Mouse (Mus musculus) thymus, adult 18-20 months (tissue): Measurements from ENCODE around the gene Panx2.

ENCODE experiments used
- DNase-seq, 2 experiments: peaks; one replicate each; pipeline ENCODE4 v3.0.0; 2022; ENCODE audit warnings: mixed read lengths in 2 of 2

Panx2 gene

GRCm38 (mm10) chr15:89059161-89059931 lies at the start of gene Panx2:
TSS of gene Panx2 (plus strand) at chr15:89059734.
- no peak for DNase-seq

GRCm38 (mm10) chr15:89016722-89017121 lies 42.8 kb upstream of the Panx2 start:
- no peak for DNase-seq

- no peak for DNase-seq
Measured at GRCm38 (mm10) chr15:89020085-89020484, 39.4 kb upstream of the Panx2 start.

- no peak for DNase-seq
Measured at GRCm38 (mm10) chr15:89020492-89020891, 39.0 kb upstream of the Panx2 start.

- no peak for DNase-seq
Measured at GRCm38 (mm10) chr15:89044381-89044780, 15.2 kb upstream of the Panx2 start.

- no peak for DNase-seq
Measured at GRCm38 (mm10) chr15:89046356-89046755, 13.2 kb upstream of the Panx2 start.

- DNase-seq, result no peak
Measured at GRCm38 (mm10) chr15:89054666-89055065, 4.9 kb upstream of the Panx2 start.

GRCm38 (mm10) chr15:89058736-89059135 lies 798 bp upstream of the Panx2 start:
- DNase-seq, result no peak

GRCm38 (mm10) chr15:89060032-89060681 lies 623 bp downstream of the Panx2 start:
- no peak for DNase-seq

GRCm38 (mm10) chr15:89060811-89061460 lies 1.4 kb downstream of the Panx2 start:
- no peak for DNase-seq

GRCm38 (mm10) chr15:89061761-89062517 lies 2.4 kb downstream of the Panx2 start:
- no peak for DNase-seq

- no peak for DNase-seq
Measured at GRCm38 (mm10) chr15:89062518-89062910, 3.0 kb downstream of the Panx2 start.

GRCm38 (mm10) chr15:89063001-89063400 lies 3.5 kb downstream of the Panx2 start:
- no peak for DNase-seq

- no peak for DNase-seq
Measured at GRCm38 (mm10) chr15:89063536-89063935, 4.0 kb downstream of the Panx2 start.

- DNase-seq, result no peak
Measured at GRCm38 (mm10) chr15:89064891-89065290, 5.4 kb downstream of the Panx2 start.

GRCm38 (mm10) chr15:89067609-89068008 lies 8.1 kb downstream of the Panx2 start:
- DNase-seq, result no peak

- no peak for DNase-seq
Measured at GRCm38 (mm10) chr15:89068226-89068625, 8.7 kb downstream of the Panx2 start.

GRCm38 (mm10) chr15:89069336-89069840 lies 9.9 kb downstream of the Panx2 start:
- DNase-seq, result no peak

GRCm38 (mm10) chr15:89070606-89071005 lies 11.1 kb downstream of the Panx2 start:
- no peak for DNase-seq

GRCm38 (mm10) chr15:89073993-89074603 lies 14.6 kb downstream of the Panx2 start:
- no peak for DNase-seq

GRCm38 (mm10) chr15:89074613-89075477 lies 15.3 kb downstream of the Panx2 start, which contains the start of gene Trabd:
TSS of gene Trabd (plus strand) at chr15:89075124.
- no peak for DNase-seq
